Mouse (Mus musculus) embryonic facial prominence, embryonic 15.5 days (tissue): ENCODE measurements around the gene Sntb2. TPM values are rescaled to one million over a fixed set of nuclear protein-coding genes. Genes with fewer than 3 reads are reported as not detected.
A peak's percentile ranks its signal among the peaks of the same experiment; 100 is the strongest.
"Not testable (repeated sequence)": the region's sequence is repeated elsewhere in the genome, so short reads cannot be mapped to it uniquely, and the experiment has no call there.

Experiments used
- ATAC-seq: fragments of 200-750 bp; cut with Nextera tagmentation; 2 replicates; pipeline ENCODE4 v1.8.0; 2017; ENCODE audit warnings: low read depth, moderate TSS enrichment; ENCODE audit not compliant: insufficient number of reproducible peaks, low FRiP score, low TSS enrichment
- H3K27ac ChIP-seq: fragments of 300-500 bp; sonication (generic); replicated peaks from 2 replicates; pipeline ENCODE4 v1.5.1; 2015; ENCODE audit warnings: mild to moderate bottlenecking, inconsistent platforms
- H3K27me3 ChIP-seq: fragments of 300-500 bp; sonication (generic); 2 replicates; pipeline ENCODE4 v1.6.1; 2015; ENCODE audit warnings: inconsistent platforms
- H3K36me3 ChIP-seq: fragments of 300-500 bp; sonication (generic); 2 replicates; pipeline ENCODE4 v1.6.1; 2015; ENCODE audit warnings: mild to moderate bottlenecking, inconsistent platforms
- H3K4me1 ChIP-seq: fragments of 300-500 bp; sonication (generic); 2 replicates; pipeline ENCODE4 v1.6.1; 2015; ENCODE audit warnings: inconsistent platforms
- H3K4me2 ChIP-seq: fragments of 300-500 bp; sonication (generic); replicated peaks from 2 replicates; pipeline ENCODE4 v1.6.1; 2015; ENCODE audit warnings: mild to moderate bottlenecking, inconsistent platforms
- H3K4me3 ChIP-seq: fragments of 300-500 bp; sonication (generic); replicated peaks from 2 replicates; pipeline ENCODE4 v1.5.1; 2015; ENCODE audit warnings: mild to moderate bottlenecking, inconsistent platforms
- H3K9ac ChIP-seq: fragments of 300-500 bp; sonication (generic); 2 replicates; pipeline ENCODE4 v1.6.1; 2015; ENCODE audit warnings: inconsistent platforms
- H3K9me3 ChIP-seq: fragments of 300-500 bp; sonication (generic); replicated peaks from 2 replicates; pipeline ENCODE4 v1.6.1; 2016; ENCODE audit warnings: inconsistent platforms
- WGBS: fragments of 180-500 bp; shearing (Covaris S2); methylation state at CpG from one replicate; pipeline ENCODE4 v1.1.7; 2015; 5-methylcytosine and 5-hydroxymethylcytosine counted together
- polyA plus RNA-seq: library from polyadenylated mRNA; unstranded; fragments of >200 nt; fragmentation: Nextera tagmentation; extraction: Ambion mirVana; gene quantifications from 2 replicates; pipeline ENCODE4 v1.2.1, GENCODE M21; 2015

Gene Sntb2
- polyA plus RNA-seq, 1 experiment from 2014 or later, result 18.3 TPM

DNA sequence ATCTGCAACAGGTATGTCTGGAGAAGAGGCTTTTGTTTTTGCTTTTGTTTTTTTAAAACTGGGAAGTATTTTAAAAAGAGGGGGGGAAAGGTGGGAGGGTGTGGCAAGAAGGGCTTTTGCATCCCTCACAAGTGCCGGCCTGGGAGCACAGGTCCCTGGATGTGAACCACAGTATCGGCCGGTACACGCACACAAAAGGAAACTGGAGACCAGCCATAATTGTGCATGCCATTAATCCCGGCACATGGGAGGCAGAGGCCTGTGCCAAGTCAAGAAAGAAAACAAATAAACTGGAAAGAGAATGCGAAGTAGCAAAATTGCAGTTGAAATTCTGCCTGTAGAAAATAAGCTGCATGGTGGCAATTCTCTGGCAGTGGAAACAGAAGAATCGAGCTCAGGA lies 27.3 kb upstream of the Sntb2 start:
- Histone ChIP-seq H3K27ac (no peak overlapping the region), H3K27me3 (no peaks in the 10 kb centered on the region), H3K4me1 (no peaks in the 10 kb centered on the region), H3K9ac (no peak overlapping the region), H3K9me3 (no peaks in the 10 kb centered on the region), H3K36me3 (peaks cover 81% of the 10 kb centered on the region), H3K4me2 (no peak overlapping the region), H3K4me3 (no peak overlapping the region)
- WGBS, result 72% methylated on average over 7 of the region's 7 CpGs
- no peak for ATAC-seq

GRCm38 (mm10) chr8:106913631-106914030 lies 21.9 kb upstream of the Sntb2 start:
- H3K36me3 ChIP-seq, result peaks cover 78% of the 10 kb centered on the region
- 93% methylated on average over 10 of the region's 10 CpGs for WGBS
- H3K4me2 ChIP-seq, result no peak overlapping the region
- no peak overlapping the region for H3K4me3 ChIP-seq
- H3K27ac ChIP-seq, result no peak overlapping the region
- H3K9ac ChIP-seq, result no peak overlapping the region
- H3K27me3 ChIP-seq, result no peaks in the 10 kb centered on the region
- no peak for ATAC-seq
- no peaks in the 10 kb centered on the region for H3K9me3 ChIP-seq
- no peaks in the 10 kb centered on the region for H3K4me1 ChIP-seq

GRCm38 (mm10) chr8:106919721-106920394 lies 15.7 kb upstream of the Sntb2 start:
- Histone ChIP-seq H3K4me1 (0 out of 2 replicates have a peak, but pooled peaks cover 3% of the 10 kb centered on the region), H3K4me3 (no peak overlapping the region), H3K27me3 (no peaks in the 10 kb centered on the region), H3K27ac (no peak overlapping the region), H3K36me3 (peaks cover 78% of the 10 kb centered on the region), H3K9me3 (no peaks in the 10 kb centered on the region), H3K4me2 (no peak overlapping the region), H3K9ac (no peak overlapping the region)
- ATAC-seq, result no peak
- WGBS, result 83% methylated on average over 8 of the region's 8 CpGs

DNA sequence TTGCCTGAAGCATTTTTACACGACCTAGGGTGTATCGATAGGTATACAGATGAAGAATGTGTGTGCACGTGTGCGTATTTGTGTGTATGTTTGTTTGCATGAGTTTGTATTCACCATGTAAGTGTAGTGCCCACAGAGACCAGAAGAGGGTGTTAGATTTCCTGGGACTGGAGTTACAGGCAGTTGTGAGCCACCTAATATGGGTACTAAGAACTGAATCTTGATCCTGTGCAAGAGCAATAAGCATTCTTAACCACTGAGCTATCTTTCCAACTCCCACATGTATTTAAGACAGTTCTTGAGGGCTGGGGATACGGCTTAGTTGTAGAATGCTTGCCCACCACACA lies 15.2 kb upstream of the Sntb2 start:
- ATAC-seq, result no peak
- WGBS, result 95% methylated on average over 5 of the region's 5 CpGs

DNA sequence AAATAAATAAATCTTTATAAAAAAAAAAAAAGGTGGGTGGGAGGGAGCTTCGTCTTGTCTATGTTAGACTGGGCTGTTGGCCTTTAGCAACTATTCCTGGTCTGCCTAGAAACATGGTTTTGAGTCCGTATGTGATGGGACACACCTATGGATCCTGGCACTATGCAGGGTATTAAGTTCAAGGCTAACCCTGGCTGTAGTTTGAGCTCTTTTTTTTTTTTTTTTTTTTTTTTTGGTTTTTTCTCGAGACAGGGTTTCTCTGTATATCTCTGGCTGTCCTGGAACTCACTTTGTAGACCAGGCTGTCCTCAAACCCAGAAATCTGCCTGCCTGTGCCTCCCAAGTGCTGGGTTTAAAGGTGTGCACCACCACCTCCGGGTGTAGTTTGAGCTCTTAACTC lies 11.5 kb upstream of the Sntb2 start:
- H3K27me3 ChIP-seq, result no peaks in the 10 kb centered on the region
- H3K27ac ChIP-seq, result peak overlapping the region; percentile 70; the same call in 1 of the 2 replicates
- H3K4me2 ChIP-seq, result no peak overlapping the region
- H3K4me1 ChIP-seq, result 0 out of 2 replicates have a peak, but pooled peaks cover 7% of the 10 kb centered on the region
- no peaks in the 10 kb centered on the region for H3K9me3 ChIP-seq
- no peak overlapping the region for H3K4me3 ChIP-seq
- H3K36me3 ChIP-seq, result peaks cover 36% of the 10 kb centered on the region
- no peak overlapping the region for H3K9ac ChIP-seq
- 82% methylated on average over 4 of the region's 4 CpGs for WGBS
- no peak for ATAC-seq

More for the DNA sequence above, 15.2 kb upstream of the Sntb2 start:
- Histone ChIP-seq H3K4me1 (0 out of 2 replicates have a peak, but pooled peaks cover 4% of the 10 kb centered on the region), H3K9me3 (no peaks in the 10 kb centered on the region), H3K27me3 (no peaks in the 10 kb centered on the region), H3K4me2 (no peak overlapping the region), H3K9ac (no peak overlapping the region), H3K4me3 (no peak overlapping the region), H3K36me3 (peaks cover 73% of the 10 kb centered on the region), H3K27ac (no peak overlapping the region)

DNA sequence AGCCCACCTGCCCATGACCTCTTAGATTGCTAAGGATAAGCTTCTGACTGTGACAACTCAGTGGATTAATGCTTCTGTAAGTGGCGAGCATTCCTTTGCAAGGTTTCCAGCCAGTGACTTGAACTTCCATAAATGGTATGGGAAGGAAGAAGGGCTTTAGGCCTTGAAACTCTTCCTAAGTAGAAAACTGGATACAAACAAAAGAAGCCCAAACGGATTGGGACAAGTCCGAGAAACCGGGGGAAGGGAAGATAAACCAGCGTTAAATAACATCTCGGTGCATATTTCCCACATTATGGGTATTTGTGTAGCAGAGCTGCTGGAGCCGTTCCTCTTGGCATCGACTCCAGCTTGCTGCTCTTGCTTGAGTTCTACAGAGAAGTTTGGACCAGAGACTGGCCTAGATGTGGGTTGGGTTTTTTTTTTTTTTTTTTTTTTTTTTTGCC lies 10.6 kb upstream of the Sntb2 start:
- peak overlapping the region; percentile 70 for H3K27ac ChIP-seq
- H3K9ac ChIP-seq, result no peak overlapping the region
- no peak for ATAC-seq
- no peak overlapping the region for H3K4me3 ChIP-seq
- H3K4me2 ChIP-seq, result no peak overlapping the region
- H3K36me3 ChIP-seq, result peaks cover 27% of the 10 kb centered on the region
- H3K27me3 ChIP-seq, result no peaks in the 10 kb centered on the region
- peaks cover 16% of the 10 kb centered on the region for H3K4me1 ChIP-seq
- H3K9me3 ChIP-seq, result no peaks in the 10 kb centered on the region
- 43% methylated on average over 8 of the region's 8 CpGs for WGBS

GRCm38 (mm10) chr8:106925446-106925845 lies 10.1 kb upstream of the Sntb2 start:
- H3K4me1 ChIP-seq, result peaks cover 18% of the 10 kb centered on the region
- no peak overlapping the region for H3K4me2 ChIP-seq
- H3K36me3 ChIP-seq, result peaks cover 23% of the 10 kb centered on the region
- 83% methylated on average over 4 of the region's 4 CpGs for WGBS
- no peak overlapping the region for H3K4me3 ChIP-seq
- ATAC-seq, result no peak
- no peak overlapping the region for H3K9ac ChIP-seq
- H3K27ac ChIP-seq, result peak overlapping the region; percentile 76; the same call in 1 of the 2 replicates
- no peaks in the 10 kb centered on the region for H3K27me3 ChIP-seq
- H3K9me3 ChIP-seq, result no peaks in the 10 kb centered on the region

DNA sequence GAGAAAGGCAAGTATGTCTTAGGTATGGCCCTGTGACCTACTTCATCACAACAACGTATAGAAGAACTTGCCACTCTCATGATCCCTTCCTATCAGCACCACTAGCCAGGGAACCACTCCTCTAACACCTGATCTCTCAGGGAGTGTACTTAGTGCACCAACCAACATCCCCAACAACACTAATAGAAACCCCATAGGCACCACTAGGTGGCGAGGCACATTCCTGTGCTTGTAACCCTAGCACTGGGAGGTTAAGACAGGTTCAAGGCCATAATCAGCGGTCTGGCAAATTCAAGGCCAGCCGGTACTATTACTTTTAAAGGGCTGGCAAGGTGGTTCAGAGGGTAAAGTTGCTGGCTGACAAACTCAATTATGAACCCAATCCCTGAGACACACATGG lies 8.3 kb upstream of the Sntb2 start:
- Histone ChIP-seq H3K9ac (no peak overlapping the region), H3K4me3 (no peak overlapping the region), H3K4me1 (peaks cover 27% of the 10 kb centered on the region), H3K27me3 (no peaks in the 10 kb centered on the region), H3K27ac (no peak overlapping the region), H3K4me2 (no peak overlapping the region), H3K9me3 (no peaks in the 10 kb centered on the region), H3K36me3 (peaks cover 13% of the 10 kb centered on the region)
- no peak for ATAC-seq
- WGBS, result 60% methylated on average over 4 of the region's 4 CpGs

DNA sequence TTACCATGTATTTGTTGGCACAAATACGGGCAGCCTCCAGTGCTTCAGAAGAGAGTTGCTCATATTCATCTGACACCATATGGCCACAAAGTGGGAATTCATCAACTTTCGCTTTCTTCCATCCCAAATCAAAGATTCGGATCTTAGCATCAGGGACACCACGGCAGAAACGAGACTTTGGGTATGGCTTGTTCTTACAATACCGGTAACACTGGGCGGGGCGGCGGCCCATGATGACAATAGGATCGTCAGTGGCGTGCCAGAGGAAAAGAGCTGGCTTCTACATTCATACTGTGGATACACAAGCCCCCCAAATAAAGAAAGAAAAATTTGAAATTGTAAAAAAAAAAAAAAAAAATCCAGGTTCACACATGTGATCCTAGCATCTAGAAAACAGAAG lies 7.4 kb upstream of the Sntb2 start:
- not testable (repeated sequence) for H3K9ac ChIP-seq, ATAC-seq, H3K9me3 ChIP-seq, H3K27ac ChIP-seq, H3K36me3 ChIP-seq, H3K4me2 ChIP-seq, H3K27me3 ChIP-seq, H3K4me3 ChIP-seq
- H3K4me1 ChIP-seq, result peaks cover 35% of the 10 kb centered on the region
- WGBS, result 92% methylated on average over 11 of the region's 11 CpGs

- Histone ChIP-seq H3K27ac (peak overlapping the region; percentile 76), H3K9me3 (no peaks in the 10 kb centered on the region), H3K9ac (no peak overlapping the region), H3K4me1 (peaks cover 35% of the 10 kb centered on the region), H3K27me3 (no peaks in the 10 kb centered on the region), H3K4me2 (no peak overlapping the region), H3K36me3 (no peaks in the 10 kb centered on the region), H3K4me3 (no peak overlapping the region)
- ATAC-seq, result no peak
- 13% methylated on average over 6 of the region's 6 CpGs for WGBS
These were observed 6.2 kb upstream of the Sntb2 start for GRCm38 (mm10) chr8:106929155-106929913.

GRCm38 (mm10) chr8:106929921-106930320 lies 5.6 kb upstream of the Sntb2 start:
- peak overlapping the region; percentile 76 for H3K27ac ChIP-seq
- H3K9ac ChIP-seq, result no peak overlapping the region
- 64% methylated on average over 5 of the region's 5 CpGs for WGBS
- H3K36me3 ChIP-seq, result no peaks in the 10 kb centered on the region
- H3K4me1 ChIP-seq, result peaks cover 31% of the 10 kb centered on the region
- H3K4me3 ChIP-seq, result no peak overlapping the region
- no peaks in the 10 kb centered on the region for H3K9me3 ChIP-seq
- no peak overlapping the region for H3K4me2 ChIP-seq
- no peak for ATAC-seq
- no peaks in the 10 kb centered on the region for H3K27me3 ChIP-seq
